Mouse (Mus musculus) brain, embryonic 14.5 days (tissue): Measurements from ENCODE around the gene Padi4.

Experiments used
- CTCF ChIP-seq: fragments of 200-500 bp; IDR thresholded peaks from 2 replicates; pipeline ENCODE4 v1.5.1; 2012; ENCODE audit warnings: inconsistent platforms, mild to moderate bottlenecking, moderate library complexity, borderline replicate concordance; ENCODE audit not compliant: insufficient read depth, insufficient read length; ENCODE audit errors: extremely low read depth
- POLR2A ChIP-seq: fragments of 200-500 bp; IDR thresholded peaks from 2 replicates; pipeline ENCODE4 v1.6.1; 2012; ENCODE audit warnings: mild to moderate bottlenecking, inconsistent platforms, borderline replicate concordance; ENCODE audit not compliant: poor library complexity, insufficient read depth, insufficient read length, severe bottlenecking; ENCODE audit errors: extremely low read depth

DNA sequence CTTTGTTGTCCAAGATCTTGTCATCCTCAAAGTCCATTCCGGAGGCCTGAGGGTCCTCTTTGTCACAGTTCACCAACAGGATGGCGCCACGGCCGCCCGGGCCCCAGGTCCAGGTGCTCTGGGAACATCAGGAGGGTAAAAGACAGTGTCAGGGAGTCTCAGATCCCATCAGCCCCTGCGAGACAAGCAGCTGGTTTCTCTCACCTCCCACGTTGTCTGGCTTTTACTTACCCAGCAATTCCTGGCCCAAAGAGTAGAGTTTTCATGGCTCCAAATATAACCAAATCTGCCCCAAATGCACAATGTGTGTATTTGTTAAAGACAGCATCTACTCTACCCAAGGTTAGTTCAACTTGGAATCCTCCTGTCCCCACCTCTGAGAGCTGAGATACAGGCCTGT is 12.4 kb downstream of the Padi4 start:
- TF ChIP-seq POLR2A (no peak), CTCF (no peak)
